Mouse (Mus musculus) spleen, postnatal 14 days (tissue): ENCODE measurements around the gene Cox4i1.

Source experiments
- DNase-seq, 2 experiments: peaks; one replicate each; pipeline ENCODE4 v3.0.0; 2021 to 2022; ENCODE audit warnings: low spot score in 2 of 2

The Cox4i1 gene

GRCm38 (mm10) chr8:120664566-120664965 lies 3.5 kb upstream of the Cox4i1 start:
- no peak for DNase-seq

- peak in 1 of 2 experiments; percentile 26 for DNase-seq
These were observed 2.1 kb upstream of the Cox4i1 start for GRCm38 (mm10) chr8:120665726-120666455.

GRCm38 (mm10) chr8:120666807-120667470 lies 1.1 kb upstream of the Cox4i1 start:
- DNase-seq = no peak

DNA sequence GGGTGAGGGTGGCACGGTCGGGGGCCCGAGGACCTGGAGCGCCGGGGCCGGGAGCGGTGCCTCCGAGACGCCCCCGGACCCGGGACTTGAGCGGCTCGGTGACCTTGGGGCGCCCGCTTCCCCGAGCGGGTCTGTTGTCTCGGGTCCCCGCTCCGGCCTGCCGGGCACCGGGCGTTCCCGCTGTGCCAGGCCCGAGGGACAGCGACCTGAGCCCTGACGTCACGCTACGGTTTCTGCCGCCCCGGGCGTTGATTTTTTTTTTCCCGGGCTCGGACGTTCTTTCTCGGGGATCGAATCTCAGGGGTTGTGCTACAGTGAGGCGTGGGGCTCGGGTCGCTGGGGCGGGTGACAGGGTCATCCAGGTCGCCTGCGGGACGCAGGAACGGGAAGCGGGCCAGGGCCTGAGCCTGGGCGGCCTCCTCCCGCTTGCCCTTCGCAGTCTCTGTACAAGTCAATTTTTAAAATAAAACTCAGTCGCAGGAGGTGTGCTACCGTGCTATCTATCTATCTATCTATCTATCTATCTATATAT lies 418 bp downstream of the Cox4i1 start, which contains the start of gene Emc8:
Emc8 (minus strand) TSS at position 200 of the 532 bp plus-strand sequence.
- DNase-seq = peak in 1 of 2 experiments; percentile 27

GRCm38 (mm10) chr8:120671775-120672174 lies 3.8 kb downstream of the Cox4i1 start:
- no peak for DNase-seq

DNA sequence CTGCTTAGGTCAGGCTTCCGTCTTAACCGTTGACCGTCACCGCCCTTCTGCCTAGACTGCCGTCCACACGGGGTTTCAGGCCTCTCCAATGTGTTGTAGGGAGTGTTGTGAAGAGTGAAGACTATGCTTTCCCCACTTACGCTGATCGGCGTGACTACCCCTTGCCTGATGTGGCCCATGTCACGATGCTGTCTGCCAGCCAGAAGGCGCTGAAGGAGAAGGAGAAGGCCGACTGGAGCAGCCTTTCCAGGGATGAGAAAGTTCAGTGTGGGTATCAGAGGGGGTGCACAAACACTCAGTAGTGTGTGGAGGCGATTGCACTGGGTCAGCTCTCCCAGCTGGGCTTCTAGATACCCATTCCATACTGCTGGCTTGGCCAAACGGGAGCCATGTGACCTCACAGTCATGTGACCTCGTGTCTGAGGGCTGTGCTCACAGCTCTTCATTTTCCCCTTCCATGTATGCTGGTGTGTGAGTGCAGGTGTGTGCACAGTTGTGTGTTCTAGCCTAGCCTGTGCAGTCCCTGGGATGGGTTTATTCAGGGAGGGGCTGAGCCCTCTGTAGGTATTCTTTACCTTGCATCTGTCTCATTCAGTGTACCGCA lies 4.7 kb downstream of the Cox4i1 start:
- no peak for DNase-seq

GRCm38 (mm10) chr8:120673298-120673697 lies 5.3 kb downstream of the Cox4i1 start:
- no peak for DNase-seq

DNA sequence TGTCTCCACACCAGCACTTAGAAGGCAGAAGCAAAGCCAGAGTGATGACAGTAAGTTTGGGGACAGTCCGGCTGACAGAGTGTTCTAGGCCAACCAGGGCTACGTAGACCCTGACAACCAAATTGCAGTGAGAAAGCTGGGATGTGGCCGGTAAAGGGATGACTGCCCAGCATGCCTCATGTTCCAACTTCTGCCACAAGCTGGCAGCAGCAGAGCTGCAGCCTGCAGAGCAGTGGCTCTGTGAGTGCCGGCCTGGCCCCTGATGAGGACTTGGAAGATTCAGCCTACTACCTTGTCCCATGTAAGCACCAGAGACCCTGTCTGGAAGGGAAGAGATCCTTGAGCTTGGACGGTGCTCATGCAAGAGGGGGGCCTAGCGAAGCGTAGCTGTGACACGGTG lies 7.7 kb downstream of the Cox4i1 start:
- no peak for DNase-seq

DNA sequence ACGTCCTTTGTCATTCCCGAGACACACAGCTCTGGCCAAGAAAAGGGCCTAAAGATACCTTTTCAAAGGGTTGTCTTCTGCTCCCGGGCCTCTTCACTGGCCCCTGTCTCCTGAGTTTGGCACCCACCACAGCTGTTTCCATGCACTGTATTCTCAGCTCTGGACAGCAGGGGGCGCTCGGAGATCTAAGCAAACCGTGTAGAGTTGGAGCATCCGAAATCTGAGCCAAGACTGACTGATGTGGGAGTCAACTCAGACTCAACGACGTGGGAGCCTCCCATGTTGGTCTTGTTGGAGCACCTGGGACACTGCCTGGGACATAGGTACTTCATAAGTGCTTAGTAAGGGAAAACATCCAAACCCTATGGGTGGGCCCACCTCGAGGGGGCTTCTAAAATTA lies 10.4 kb downstream of the Cox4i1 start:
- DNase-seq = peak; percentile 66 to 79

- DNase-seq = no peak
These were observed 11.8 kb downstream of the Cox4i1 start for GRCm38 (mm10) chr8:120679629-120680387.

DNA sequence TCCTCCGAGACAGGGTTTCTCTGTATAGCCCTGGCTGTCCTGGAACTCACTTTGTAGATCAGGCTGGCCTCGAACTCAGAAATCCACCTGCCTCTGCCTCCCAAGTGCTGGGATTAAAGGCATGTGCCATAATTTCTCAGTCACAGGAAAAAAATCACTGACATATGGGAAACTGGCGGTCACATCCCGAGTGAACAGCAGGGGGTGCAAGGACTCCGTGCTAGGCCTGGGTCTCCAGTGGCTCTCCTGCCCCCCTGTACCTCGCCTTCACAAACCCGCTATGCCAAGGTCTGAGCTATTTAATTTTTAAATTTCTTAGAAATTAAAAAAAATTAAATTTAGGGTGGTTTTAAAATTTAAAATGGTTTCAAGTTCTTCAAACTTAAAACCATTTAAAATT lies 12.4 kb downstream of the Cox4i1 start:
- DNase-seq = peak in 1 of 2 experiments; percentile 54

DNA sequence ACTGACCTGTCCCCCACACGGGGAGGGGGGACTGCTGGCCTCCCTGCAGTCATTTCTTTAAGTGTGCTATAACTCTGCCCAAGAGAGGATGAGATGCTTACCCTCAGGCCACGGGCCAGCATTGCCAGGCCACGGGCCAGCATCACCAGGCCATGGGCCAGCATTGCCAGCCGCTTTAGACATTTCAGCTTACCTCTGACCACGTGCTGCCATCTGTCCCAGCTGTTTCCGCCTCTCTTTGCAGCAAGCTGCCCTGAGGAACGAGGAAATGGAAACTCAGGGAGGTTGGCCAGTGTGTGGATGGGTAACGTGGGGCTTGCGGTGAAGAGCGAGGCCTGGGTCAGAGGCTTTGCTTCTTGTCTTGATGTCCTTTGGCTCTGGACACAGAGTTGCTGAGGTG lies 13.1 kb downstream of the Cox4i1 start:
- no peak for DNase-seq

- DNase-seq = peak; percentile 66 to 76
These were observed 15.6 kb downstream of the Cox4i1 start for GRCm38 (mm10) chr8:120683602-120684001.

- no peak for DNase-seq
These were observed 16.1 kb downstream of the Cox4i1 start for GRCm38 (mm10) chr8:120684082-120684481.

- DNase-seq = no peak
These were observed 17.1 kb downstream of the Cox4i1 start for GRCm38 (mm10) chr8:120685097-120685496.

- DNase-seq = no peak
These were observed 17.6 kb downstream of the Cox4i1 start for GRCm38 (mm10) chr8:120685591-120685990.

GRCm38 (mm10) chr8:120686051-120686450 lies 18.0 kb downstream of the Cox4i1 start:
- DNase-seq = no peak

DNA sequence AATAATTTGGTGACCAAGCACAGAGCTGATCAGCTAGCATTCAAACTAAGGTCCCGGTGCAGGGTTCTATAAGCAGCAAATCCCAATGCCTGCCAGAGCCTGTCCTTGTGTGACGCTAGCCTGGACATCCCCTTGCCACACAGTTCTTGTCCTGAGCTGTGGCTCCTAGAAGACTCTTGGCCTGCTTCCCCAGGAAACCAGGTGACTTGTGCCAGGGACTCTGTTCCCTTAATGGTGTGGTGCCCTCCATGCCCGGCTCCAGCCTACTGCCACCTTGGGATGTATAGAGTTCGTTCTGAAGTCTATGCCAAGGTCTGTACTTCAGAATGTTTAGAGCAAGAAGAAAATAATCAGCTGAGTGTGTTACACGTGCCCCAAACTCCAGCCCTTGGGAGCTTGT lies 18.6 kb downstream of the Cox4i1 start:
- no peak for DNase-seq

DNA sequence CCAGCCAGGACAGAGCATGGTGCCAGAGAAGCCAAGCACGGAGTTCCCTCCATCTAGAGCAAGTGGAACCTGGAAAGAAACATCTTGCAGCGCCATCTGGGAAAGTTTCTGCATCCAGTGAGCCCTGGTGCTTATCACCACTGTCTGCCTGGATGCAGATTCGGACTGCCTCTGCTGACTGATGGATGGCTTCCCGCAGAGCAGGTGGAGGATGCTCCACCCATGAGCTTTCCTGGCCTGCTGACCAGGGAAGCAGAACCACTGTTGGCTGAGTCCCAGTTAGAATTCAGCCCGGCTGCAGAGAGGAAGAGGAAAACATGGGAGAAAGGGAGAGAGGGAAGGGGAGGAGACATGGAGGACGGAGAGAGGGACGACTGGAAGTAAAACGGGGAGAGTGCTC lies 19.8 kb downstream of the Cox4i1 start:
- no peak for DNase-seq

GRCm38 (mm10) chr8:120688511-120688910 lies 20.5 kb downstream of the Cox4i1 start:
- no peak for DNase-seq

DNA sequence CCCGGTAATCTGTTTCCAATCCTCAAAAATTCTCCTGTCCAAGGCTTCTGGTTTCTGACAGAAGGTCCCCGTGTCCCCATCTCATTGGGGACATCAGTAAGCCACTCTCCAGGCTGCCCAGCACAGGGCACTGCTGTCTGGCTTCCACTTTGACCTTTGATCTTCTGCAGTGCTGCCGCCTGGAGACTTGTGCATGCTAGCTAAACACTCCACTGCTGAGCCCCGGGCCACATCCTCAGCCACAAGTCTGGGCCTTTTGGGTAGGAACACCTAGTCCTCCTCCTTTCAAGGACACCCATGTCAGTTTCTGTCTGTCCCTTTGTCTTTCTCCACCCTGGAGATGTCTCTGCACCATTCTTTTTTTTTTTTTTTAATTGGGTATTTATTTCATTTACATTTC lies 24.9 kb downstream of the Cox4i1 start:
- DNase-seq = no peak
